Mouse (Mus musculus) small intestine, adult 2 months (tissue): ENCODE data around the gene Bcl2l13. TPM values are rescaled to one million over a fixed set of nuclear protein-coding genes. Genes with fewer than 3 reads are reported as not detected.

Experiments used
- H3K27ac ChIP-seq: fragments of 200-500 bp; 2 replicates; pipeline ENCODE4 v1.5.1; 2012; ENCODE audit warnings: low read depth, low read length, control low read depth, inconsistent platforms; ENCODE audit not compliant: insufficient read depth
- H3K27me3 ChIP-seq: fragments of 200-500 bp; 2 replicates; pipeline ENCODE4 v1.6.1; 2012; ENCODE audit warnings: mild to moderate bottlenecking, moderate library complexity, low read length, inconsistent platforms; ENCODE audit not compliant: control insufficient read depth, insufficient read depth
- H3K36me3 ChIP-seq: fragments of 200-500 bp; 2 replicates; pipeline ENCODE4 v1.6.1; 2012; ENCODE audit warnings: mild to moderate bottlenecking, low read length, control low read depth, inconsistent platforms; ENCODE audit not compliant: control insufficient read depth, insufficient read depth
- H3K4me1 ChIP-seq: fragments of 200-500 bp; 2 replicates; pipeline ENCODE4 v1.6.1; 2012; ENCODE audit warnings: low read length, inconsistent platforms, mixed read lengths; ENCODE audit not compliant: control insufficient read depth, insufficient read depth, insufficient read length
- H3K4me3 ChIP-seq: fragments of 200-500 bp; 2 replicates; pipeline ENCODE4 v1.5.1; 2012; ENCODE audit warnings: low read depth, mild to moderate bottlenecking, control low read depth, inconsistent platforms, low read length, moderate library complexity
- CTCF ChIP-seq: fragments of 200-500 bp; IDR thresholded peaks from 2 replicates; pipeline ENCODE4 v1.5.1; 2012; ENCODE audit warnings: low read depth, mild to moderate bottlenecking, control low read depth, inconsistent platforms, low read length, moderate library complexity, mixed read lengths; ENCODE audit not compliant: insufficient replicate concordance, insufficient read length; ENCODE audit errors: extremely low read depth
- POLR2A ChIP-seq: fragments of 200-500 bp; IDR thresholded peaks from 2 replicates; pipeline ENCODE4 v1.6.1; 2012; ENCODE audit warnings: low read depth, mild to moderate bottlenecking, control low read depth, inconsistent platforms, low read length, moderate library complexity
- WGBS: fragments of 180-500 bp; shearing (Covaris S2); methylation state at CpG from one replicate; pipeline ENCODE4 v1.1.7; 2018; 5-methylcytosine and 5-hydroxymethylcytosine counted together
- polyA plus RNA-seq: library from polyadenylated mRNA; depleted of rRNA; stranded (reverse); fragments of >200 nt; gene quantifications from 2 replicates; pipeline ENCODE4 v1.2.3, GENCODE M21; 2012

The Bcl2l13 gene
- polyA plus RNA-seq, 1 experiment: 9.3 TPM

GRCm38 (mm10) chr6:120926880-120927279 is 90.9 kb downstream of the Bcl2l13 start:
- peaks cover 27% of the 10 kb centered on the region; the same call in 1 of the 2 replicates for H3K4me1 ChIP-seq
- H3K27ac ChIP-seq: peak overlapping the region; percentile 43; the same call in 1 of the 2 replicates
- no peaks in the 10 kb centered on the region for H3K27me3 ChIP-seq
- WGBS: 41% methylated on average over 2 of the region's 2 CpGs
- no peak for TF ChIP-seq POLR2A
- TF ChIP-seq CTCF: no peak
- no peak overlapping the region for H3K4me3 ChIP-seq
- H3K36me3 ChIP-seq: no peaks in the 10 kb centered on the region

- no peak for TF ChIP-seq CTCF
- no peak for TF ChIP-seq POLR2A
- no peaks in the 10 kb centered on the region for H3K27me3 ChIP-seq
- H3K4me1 ChIP-seq: peaks cover 27% of the 10 kb centered on the region
- no peaks in the 10 kb centered on the region; the same call in 1 of the 2 replicates for H3K36me3 ChIP-seq
- peak overlapping the region; percentile 43 for H3K27ac ChIP-seq
- no peak overlapping the region for H3K4me3 ChIP-seq
- 11% methylated on average over 3 of the region's 3 CpGs for WGBS
Observed at GRCm38 (mm10) chr6:120927765-120928164, 91.8 kb downstream of the Bcl2l13 start.

GRCm38 (mm10) chr6:120929421-120929820 is 93.4 kb downstream of the Bcl2l13 start:
- Histone ChIP-seq H3K36me3 (peaks cover 5% of the 10 kb centered on the region), H3K4me3 (no peak overlapping the region), H3K27me3 (no peaks in the 10 kb centered on the region), H3K27ac (no peak overlapping the region), H3K4me1 (peaks cover 29% of the 10 kb centered on the region)
- 89% methylated on average over 1 of the region's 1 CpGs for WGBS
- TF ChIP-seq POLR2A (no peak), CTCF (no peak)

- WGBS: 29% methylated on average over 6 of the region's 6 CpGs
- no peaks in the 10 kb centered on the region for H3K27me3 ChIP-seq
- H3K4me1 ChIP-seq: peaks cover 32% of the 10 kb centered on the region
- peaks cover 6% of the 10 kb centered on the region for H3K36me3 ChIP-seq
- TF ChIP-seq CTCF: no peak
- TF ChIP-seq POLR2A: no peak
- no peak overlapping the region for H3K4me3 ChIP-seq
- peak overlapping the region; percentile 74 for H3K27ac ChIP-seq
Observed at GRCm38 (mm10) chr6:120930450-120931306, 94.7 kb downstream of the Bcl2l13 start.

- TF ChIP-seq CTCF: no peak
- TF ChIP-seq POLR2A: no peak
- H3K4me1 ChIP-seq: peaks cover 30% of the 10 kb centered on the region
- WGBS: 84% methylated on average over 12 of the region's 12 CpGs
Observed at GRCm38 (mm10) chr6:120932597-120932996, 96.6 kb downstream of the Bcl2l13 start.

GRCm38 (mm10) chr6:120933670-120934069 is 97.7 kb downstream of the Bcl2l13 start:
- Histone ChIP-seq H3K4me1 (peaks cover 26% of the 10 kb centered on the region), H3K27me3 (no peaks in the 10 kb centered on the region), H3K36me3 (peaks cover 6% of the 10 kb centered on the region), H3K27ac (no peak overlapping the region), H3K4me3 (no peak overlapping the region)
- 91% methylated on average over 7 of the region's 7 CpGs for WGBS
- TF ChIP-seq POLR2A: no peak
- TF ChIP-seq CTCF: no peak

More at GRCm38 (mm10) chr6:120932597-120932996, 96.6 kb downstream of the Bcl2l13 start:
- peaks cover 6% of the 10 kb centered on the region for H3K36me3 ChIP-seq
- H3K27ac ChIP-seq: no peak overlapping the region
- no peaks in the 10 kb centered on the region for H3K27me3 ChIP-seq
- no peak overlapping the region for H3K4me3 ChIP-seq

GRCm38 (mm10) chr6:120934176-120934575 is 98.2 kb downstream of the Bcl2l13 start:
- TF ChIP-seq POLR2A (no peak), CTCF (no peak)
- 81% methylated on average over 4 of the region's 4 CpGs for WGBS
- H3K36me3 ChIP-seq: peaks cover 6% of the 10 kb centered on the region
- no peak overlapping the region for H3K27ac ChIP-seq
- H3K4me1 ChIP-seq: peaks cover 26% of the 10 kb centered on the region
- no peak overlapping the region for H3K4me3 ChIP-seq
- no peaks in the 10 kb centered on the region for H3K27me3 ChIP-seq
